Comparison of ENCODE assay signal across 29 mouse cellular contexts in the genomic region with DNA sequence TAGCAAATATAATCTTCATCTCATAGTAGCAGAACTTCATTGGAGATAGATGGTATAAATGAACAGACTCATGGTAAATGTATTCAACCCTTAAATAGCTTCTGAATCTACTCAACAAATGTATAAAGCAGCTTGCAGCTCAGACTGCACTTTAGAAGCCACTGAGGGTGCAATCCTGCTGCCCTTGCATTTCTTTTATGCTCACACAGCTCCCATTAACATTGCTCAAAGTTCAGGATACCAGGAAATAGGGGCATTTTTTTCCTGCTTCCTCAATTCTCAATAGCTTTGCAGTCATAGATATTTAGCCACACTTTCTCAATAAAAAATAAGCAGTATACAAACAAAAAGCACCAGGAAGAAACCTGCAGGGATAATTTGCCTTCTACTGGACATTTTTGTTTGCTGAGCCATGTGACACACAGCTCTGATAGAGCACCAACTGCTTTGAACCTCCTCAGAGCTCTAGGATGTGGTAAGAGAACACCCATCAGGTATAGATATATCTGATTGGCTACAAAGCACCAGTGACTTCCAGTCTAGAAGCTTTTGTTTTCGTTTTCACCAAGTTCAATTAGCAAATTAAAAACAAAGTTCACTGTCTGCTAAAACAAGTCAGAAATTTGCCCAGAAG.
"Had no signal": no experiment of that assay in that cellular context is flagged by ENCODE, and none has a peak within 500 bp of the region (broad histone marks: within the 10 kb centered on the region; RNA-seq: fewer than 3 reads in every experiment).

No protein-coding gene starts in this region.

- H3K4me1 ChIP-seq: embryonic facial prominence, embryonic 10.5 days; embryonic facial prominence, embryonic 12.5 days; embryonic facial prominence, embryonic 13.5 days; embryonic facial prominence, embryonic 15.5 days; forebrain, embryonic 10.5 days; forebrain, embryonic 12.5 days; forebrain, embryonic 13.5 days; forebrain, embryonic 15.5 days had no signal

- ATAC-seq: forebrain, embryonic 13.5 days; forebrain, embryonic 14.5 days; forebrain, embryonic 15.5 days; forebrain, embryonic 16.5 days; forebrain, postnatal 0 days had no signal

- H3K36me3 ChIP-seq: embryonic facial prominence, embryonic 10.5 days; embryonic facial prominence, embryonic 12.5 days; embryonic facial prominence, embryonic 13.5 days; embryonic facial prominence, embryonic 15.5 days; forebrain, embryonic 10.5 days; forebrain, embryonic 12.5 days; forebrain, embryonic 15.5 days had no signal

- H3K27ac ChIP-seq: embryonic facial prominence, embryonic 10.5 days; embryonic facial prominence, embryonic 12.5 days; embryonic facial prominence, embryonic 13.5 days; embryonic facial prominence, embryonic 15.5 days; forebrain, embryonic 10.5 days; forebrain, embryonic 12.5 days; forebrain, embryonic 13.5 days; forebrain, embryonic 15.5 days; gastrocnemius, adult 2 months; heart, adult 2 months had no signal

- DNase-seq: cerebellum, adult 2 months; cerebellum, adult 8-10 months; cerebellum, adult 9-10 months; cerebellum, adult 9-11 months; cerebellum, postnatal 10 days; cerebellum, postnatal 14 days; cerebellum, postnatal 25 days; cerebellum, postnatal 36 days; embryo, embryonic 11 days; forebrain, postnatal 0 days; gastrocnemius, adult 2 months; gastrocnemius, postnatal 10 days; gastrocnemius, postnatal 14 days; gastrocnemius, postnatal 25 days; gastrocnemius, postnatal 36 days; heart, adult 11 months; heart, adult 18-20 months; heart, adult 2 months had no signal

- H3K4me2 ChIP-seq: embryonic facial prominence, embryonic 12.5 days; embryonic facial prominence, embryonic 13.5 days; embryonic facial prominence, embryonic 15.5 days; forebrain, embryonic 12.5 days; forebrain, embryonic 13.5 days; forebrain, embryonic 15.5 days had no signal

- H3K27me3 ChIP-seq: embryonic facial prominence, embryonic 12.5 days; embryonic facial prominence, embryonic 13.5 days; embryonic facial prominence, embryonic 15.5 days; forebrain, embryonic 12.5 days; forebrain, embryonic 13.5 days; forebrain, embryonic 15.5 days had no signal

- H3K9ac ChIP-seq: embryonic facial prominence, embryonic 12.5 days; embryonic facial prominence, embryonic 13.5 days; embryonic facial prominence, embryonic 15.5 days; forebrain, embryonic 12.5 days; forebrain, embryonic 13.5 days; forebrain, embryonic 15.5 days; forebrain, postnatal 0 days had no signal

- H3K4me3 ChIP-seq: embryonic facial prominence, embryonic 10.5 days; embryonic facial prominence, embryonic 12.5 days; embryonic facial prominence, embryonic 13.5 days; embryonic facial prominence, embryonic 15.5 days; erythroblast, embryonic 14.5 days; forebrain, embryonic 10.5 days; forebrain, embryonic 12.5 days; forebrain, embryonic 13.5 days; forebrain, embryonic 15.5 days; gastrocnemius, adult 2 months; heart, adult 2 months had no signal

- H3K9me3 ChIP-seq: embryonic facial prominence, embryonic 13.5 days; embryonic facial prominence, embryonic 15.5 days had no signal
